Comparison of ENCODE assay signal across 8 mouse cellular contexts in genomic region chr4:41274377-41274979, GRCm38 (mm10). TPM values are rescaled to one million over a fixed set of nuclear protein-coding genes. Genes with fewer than 3 reads are reported as not detected.
DNase-seq lines count a peak whose midpoint lies in the region; ATAC-seq lines count a peak whose summit lies in the region.

No protein-coding gene starts in this region.

- no peaks in the 10 kb centered on the region for H3K27me3 ChIP-seq in kidney, embryonic 14.5 days (ENCODE audit: control insufficient read depth, insufficient read depth, low read length)
- no peaks in the 10 kb centered on the region for H3K27me3 ChIP-seq in forebrain, embryonic 10.5 days (ENCODE audit: poor library complexity, severe bottlenecking)
- no peaks in the 10 kb centered on the region for H3K27me3 ChIP-seq in limb, embryonic 10.5 days (ENCODE audit: low read depth, poor library complexity, severe bottlenecking)
- H3K27me3 ChIP-seq in neural tube, embryonic 12.5 days (replicated peaks), result no peaks in the 10 kb centered on the region

- peak; percentile 70 for ATAC-seq in kidney, embryonic 14.5 days (ENCODE audit: low FRiP score, low TSS enrichment)
- peak; percentile 79 for ATAC-seq in neural tube, embryonic 12.5 days (ENCODE audit: low FRiP score, low read depth)

- peaks cover 19% of the 10 kb centered on the region for H3K4me1 ChIP-seq in kidney, embryonic 14.5 days (ENCODE audit: control insufficient read depth, insufficient read depth, low read length)
- peaks cover 31% of the 10 kb centered on the region for H3K4me1 ChIP-seq in forebrain, embryonic 10.5 days
- peaks cover 26% of the 10 kb centered on the region for H3K4me1 ChIP-seq in limb, embryonic 10.5 days
- H3K4me1 ChIP-seq in neural tube, embryonic 12.5 days, result peaks cover 17% of the 10 kb centered on the region

- H3K4me3 ChIP-seq in kidney, embryonic 14.5 days (ENCODE audit: low read length), result peak overlapping the region; percentile 87
- H3K4me3 ChIP-seq in forebrain, embryonic 10.5 days, result peak overlapping the region; percentile 93
- peak overlapping the region; percentile 75 for H3K4me3 ChIP-seq in limb, embryonic 10.5 days
- peak overlapping the region; percentile 71 for H3K4me3 ChIP-seq in neural tube, embryonic 12.5 days

- WGBS in kidney, embryonic 14.5 days, result under 1% methylated on average over 18 of the region's 18 CpGs
- WGBS in forebrain, embryonic 10.5 days, result under 1% methylated on average over 18 of the region's 18 CpGs
- WGBS in limb, embryonic 10.5 days, result under 1% methylated on average over 18 of the region's 18 CpGs
- under 1% methylated on average over 18 of the region's 18 CpGs for WGBS in neural tube, embryonic 12.5 days

- no peaks in the 10 kb centered on the region for H3K9me3 ChIP-seq in kidney, embryonic 14.5 days (ENCODE audit: control insufficient read depth, low read length)
- H3K9me3 ChIP-seq in forebrain, embryonic 10.5 days, result no peaks in the 10 kb centered on the region
- H3K9me3 ChIP-seq in limb, embryonic 10.5 days (replicated peaks), result no peaks in the 10 kb centered on the region
- H3K9me3 ChIP-seq in neural tube, embryonic 12.5 days, result no peaks in the 10 kb centered on the region

- DNase-seq in kidney, postnatal 10 days, result no peak
- DNase-seq in MEL-GATA-1-ER (ENCODE audit: extremely low read depth, low read depth), result peak; percentile 46
- no peak for DNase-seq in forebrain, embryonic 10.5 days (ENCODE audit: extremely low spot score, low spot score)
- no peak for DNase-seq in limb, embryonic 10.5 days (ENCODE audit: low spot score)
- DNase-seq in layer of hippocampus, postnatal 10 days (ENCODE audit: low spot score in 2 of 2), result no peak
- DNase-seq in gastrocnemius, adult 18-20 months (ENCODE audit: low spot score), result no peak

- peaks cover 15% of the 10 kb centered on the region; the same call in 1 of the 2 replicates for H3K36me3 ChIP-seq in kidney, embryonic 14.5 days (ENCODE audit: control insufficient read depth, insufficient read depth, low read length)
- H3K36me3 ChIP-seq in forebrain, embryonic 10.5 days (replicated peaks), result peaks cover 27% of the 10 kb centered on the region
- peaks cover 30% of the 10 kb centered on the region for H3K36me3 ChIP-seq in limb, embryonic 10.5 days
- H3K36me3 ChIP-seq in neural tube, embryonic 12.5 days, result peaks cover 14% of the 10 kb centered on the region; the same call in 1 of the 2 replicates

- peak overlapping the region; percentile 78 for H3K4me2 ChIP-seq in kidney, embryonic 14.5 days (replicated peaks; ENCODE audit: low read depth, low read length)
- H3K4me2 ChIP-seq in neural tube, embryonic 12.5 days (replicated peaks), result peak overlapping the region; percentile 64

- peak overlapping the region; percentile 92 for H3K9ac ChIP-seq in kidney, embryonic 14.5 days (ENCODE audit: low read depth, low read length)
- H3K9ac ChIP-seq in neural tube, embryonic 12.5 days, result peak overlapping the region; percentile 84

- H3K27ac ChIP-seq in kidney, embryonic 14.5 days (ENCODE audit: low read depth, low read length), result peak overlapping the region; percentile 94
- peak overlapping the region; percentile 97 for H3K27ac ChIP-seq in forebrain, embryonic 10.5 days
- H3K27ac ChIP-seq in limb, embryonic 10.5 days, result peak overlapping the region; percentile 96
- H3K27ac ChIP-seq in neural tube, embryonic 12.5 days, result peak overlapping the region; percentile 57

RNA-seq across cellular contexts. Expression of gene Ubap2, which starts 0.5 kb away (rescaled TPM):
- 37.2 and 65.5 TPM in 2 replicates for polyA plus RNA-seq in kidney, embryonic 14.5 days (2014; fragmentation: Nextera tagmentation; extraction: Ambion mirVana)
- 88.4 and 88.9 TPM in 2 replicates for polyA plus RNA-seq in forebrain, embryonic 10.5 days (2016; fragmentation: Nextera tagmentation; extraction: Ambion mirVana)
- polyA plus RNA-seq in limb, embryonic 10.5 days (2016; fragmentation: Nextera tagmentation; extraction: Ambion mirVana), result 95.6 and 106 TPM in 2 replicates
- 68.4 and 78.4 TPM in 2 replicates for polyA plus RNA-seq in neural tube, embryonic 12.5 days (2016; fragmentation: Nextera tagmentation; extraction: Ambion mirVana)
- 10 to 100 TPM; 46.7 to 57.3 TPM for total RNA-seq in layer of hippocampus, postnatal 10 days (2021)
- 10 to 100 TPM; 87.1 to 89.5 TPM for total RNA-seq in gastrocnemius, adult 18-20 months (2021)

RNA-seq across cellular contexts. Expression of gene Dcaf12, which starts 40.2 kb away (rescaled TPM):
- polyA plus RNA-seq in kidney, embryonic 14.5 days (2014; fragmentation: Nextera tagmentation; extraction: Ambion mirVana), result 36.6 and 53.0 TPM in 2 replicates
- polyA plus RNA-seq in forebrain, embryonic 10.5 days (2016; fragmentation: Nextera tagmentation; extraction: Ambion mirVana), result 60.7 and 62.5 TPM in 2 replicates
- polyA plus RNA-seq in limb, embryonic 10.5 days (2016; fragmentation: Nextera tagmentation; extraction: Ambion mirVana), result 55.0 and 59.5 TPM in 2 replicates
- 75.6 and 76.3 TPM in 2 replicates for polyA plus RNA-seq in neural tube, embryonic 12.5 days (2016; fragmentation: Nextera tagmentation; extraction: Ambion mirVana)
- 10 to 100 TPM; 51.4 to 53.2 TPM for total RNA-seq in layer of hippocampus, postnatal 10 days (2021)
- total RNA-seq in gastrocnemius, adult 18-20 months (2021), result 10 to 100 TPM; 27.0 to 27.1 TPM
